Mouse (Mus musculus): ENCODE data around the gene Gm21454. TPM values are rescaled to one million over a fixed set of nuclear protein-coding genes. Genes with fewer than 3 reads are reported as not detected.
"Not testable (repeated sequence)": the region's sequence is repeated elsewhere in the genome, so short reads cannot be mapped to it uniquely, and the experiment has no call there.

The Gm21454 gene
- polyA plus RNA-seq (2014; fragmentation: Nextera tagmentation; extraction: Ambion mirVana) = not detected in 2 replicates

DNA sequence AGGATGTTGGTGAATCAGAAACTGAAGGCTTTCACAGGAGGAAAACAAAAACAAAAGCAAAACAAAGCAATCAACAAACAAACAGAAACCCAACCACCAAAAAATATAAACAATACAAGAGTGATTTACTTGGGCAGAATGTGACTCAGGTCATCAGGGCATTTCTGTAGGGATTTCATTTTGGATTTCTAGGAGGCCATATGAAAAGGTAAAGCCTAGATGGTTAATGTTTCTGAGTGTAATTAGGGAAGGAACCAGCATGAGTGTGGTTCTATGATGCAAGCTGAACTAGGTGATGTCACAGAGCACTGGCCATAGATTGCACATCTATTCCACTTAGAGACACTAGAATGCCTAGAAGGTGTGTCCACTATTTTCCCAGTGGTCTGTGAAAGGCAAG, at the start of gene Gm21454, which contains the start of gene Gm21440:
Gene Gm21454, plus strand, starts transcription at position 352 of the 400 bp plus-strand sequence.
Gene Gm21440, plus strand, starts transcription at position 301 of the 400 bp plus-strand sequence.
- H3K27me3 ChIP-seq (ENCODE audit: control insufficient read depth, insufficient read depth, low read length); ATAC-seq (ENCODE audit: low FRiP score): not testable (repeated sequence)

DNA sequence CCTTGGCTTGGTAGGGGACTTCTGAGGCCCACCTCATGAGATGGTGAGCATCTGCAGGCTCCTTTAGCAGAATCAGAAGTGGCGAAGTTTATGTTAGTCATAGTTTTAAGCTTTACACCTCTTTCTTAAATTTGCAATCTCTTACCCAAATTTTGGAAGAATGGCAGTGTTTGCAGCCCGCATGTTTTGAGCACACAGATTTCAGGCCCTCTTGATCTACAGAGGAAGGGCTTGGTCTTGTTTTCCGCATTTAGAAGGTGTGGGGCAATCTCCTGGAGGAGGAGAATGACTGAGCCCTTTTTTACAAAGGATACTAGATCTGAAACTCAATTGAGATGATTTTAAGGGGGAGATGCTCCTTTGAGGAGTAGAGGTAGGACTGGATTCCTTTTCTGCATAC, 28.4 kb upstream of the Gm21454 start, which contains the start of gene Gm21828:
Gene Gm21828, minus strand, starts transcription at position 101 of the 400 bp plus-strand sequence.
- not testable (repeated sequence) for H3K4me3 ChIP-seq (ENCODE audit: low read depth, low read length); H3K27ac ChIP-seq (ENCODE audit: low read depth, low read length); H3K27me3 ChIP-seq (ENCODE audit: control insufficient read depth, insufficient read depth, low read length); H3K9ac ChIP-seq (ENCODE audit: low read depth, low read length); H3K4me2 ChIP-seq (replicated peaks; ENCODE audit: low read depth, low read length); H3K4me1 ChIP-seq (replicated peaks; ENCODE audit: control insufficient read depth, insufficient read depth, low read length); H3K9me3 ChIP-seq (ENCODE audit: control insufficient read depth, low read length); DNase-seq (ENCODE audit: low spot score); H3K36me3 ChIP-seq (ENCODE audit: control insufficient read depth, insufficient read depth, low read length); ATAC-seq (ENCODE audit: low FRiP score)
- WGBS = no CpG with 5 or more reads among the region's 3 CpGs

More for the DNA sequence above, at the start of gene Gm21454, which contains the start of gene Gm21440:
- not testable (repeated sequence) for H3K4me3 ChIP-seq (ENCODE audit: low read depth, low read length); H3K27ac ChIP-seq (ENCODE audit: low read depth, low read length); H3K36me3 ChIP-seq (ENCODE audit: control insufficient read depth, insufficient read depth, low read length); H3K9me3 ChIP-seq (ENCODE audit: control insufficient read depth, low read length); H3K4me2 ChIP-seq (replicated peaks; ENCODE audit: low read depth, low read length); H3K9ac ChIP-seq (ENCODE audit: low read depth, low read length); DNase-seq (ENCODE audit: low spot score); H3K4me1 ChIP-seq (replicated peaks; ENCODE audit: control insufficient read depth, insufficient read depth, low read length)

GRCm38 (mm10) chrY:13348963-13349362, 96.7 kb downstream of the Gm21454 start, which contains the start of gene Gm21725:
TSS of gene Gm21725 (minus strand) at chrY:13349063.
- not testable (repeated sequence) for H3K4me3 ChIP-seq (ENCODE audit: low read depth, low read length); H3K27me3 ChIP-seq (ENCODE audit: control insufficient read depth, insufficient read depth, low read length); H3K27ac ChIP-seq (ENCODE audit: low read depth, low read length); H3K36me3 ChIP-seq (ENCODE audit: control insufficient read depth, insufficient read depth, low read length); ATAC-seq (ENCODE audit: low FRiP score); H3K9me3 ChIP-seq (ENCODE audit: control insufficient read depth, low read length); DNase-seq (ENCODE audit: low spot score); H3K4me1 ChIP-seq (replicated peaks; ENCODE audit: control insufficient read depth, insufficient read depth, low read length); H3K9ac ChIP-seq (ENCODE audit: low read depth, low read length); H3K4me2 ChIP-seq (replicated peaks; ENCODE audit: low read depth, low read length)
- WGBS = no CpG with 5 or more reads among the region's 3 CpGs

Other genes starting within 250 kb of the Gm21454 start
- not detected in 2 replicates for gene Gm20807, start 209.6 kb upstream of the Gm21454 start, polyA plus RNA-seq (2014; fragmentation: Nextera tagmentation; extraction: Ambion mirVana)
- not detected in 2 replicates for gene Gm21891, start 119.0 kb upstream of the Gm21454 start, polyA plus RNA-seq (2014; fragmentation: Nextera tagmentation; extraction: Ambion mirVana)
- gene Gm21425, start 90.5 kb upstream of the Gm21454 start, polyA plus RNA-seq (2014; fragmentation: Nextera tagmentation; extraction: Ambion mirVana) = not detected in 2 replicates
- gene Gm21828, start 28.5 kb upstream of the Gm21454 start, polyA plus RNA-seq (2014; fragmentation: Nextera tagmentation; extraction: Ambion mirVana) = not detected in 2 replicates
- not detected in 2 replicates for gene Gm21440, start 51 bp upstream of the Gm21454 start, polyA plus RNA-seq (2014; fragmentation: Nextera tagmentation; extraction: Ambion mirVana)
- gene Gm21725, start 96.6 kb downstream of the Gm21454 start, polyA plus RNA-seq (2014; fragmentation: Nextera tagmentation; extraction: Ambion mirVana) = not detected in 2 replicates
- gene Gm21866, start 213.1 kb downstream of the Gm21454 start, polyA plus RNA-seq (2014; fragmentation: Nextera tagmentation; extraction: Ambion mirVana) = not detected in 2 replicates
- gene Gm20773, start 241.6 kb downstream of the Gm21454 start, polyA plus RNA-seq (2014; fragmentation: Nextera tagmentation; extraction: Ambion mirVana) = not detected in 2 replicates

All from hindbrain, embryonic 11.5 days (tissue).